Mouse (Mus musculus): Measurements from ENCODE around the gene Adam23. TPM values are rescaled to one million over a fixed set of nuclear protein-coding genes. Genes with fewer than 3 reads are reported as not detected.

The Adam23 gene
- polyA plus RNA-seq, 1 experiment from 2014 or later = 6.5 TPM

DNA sequence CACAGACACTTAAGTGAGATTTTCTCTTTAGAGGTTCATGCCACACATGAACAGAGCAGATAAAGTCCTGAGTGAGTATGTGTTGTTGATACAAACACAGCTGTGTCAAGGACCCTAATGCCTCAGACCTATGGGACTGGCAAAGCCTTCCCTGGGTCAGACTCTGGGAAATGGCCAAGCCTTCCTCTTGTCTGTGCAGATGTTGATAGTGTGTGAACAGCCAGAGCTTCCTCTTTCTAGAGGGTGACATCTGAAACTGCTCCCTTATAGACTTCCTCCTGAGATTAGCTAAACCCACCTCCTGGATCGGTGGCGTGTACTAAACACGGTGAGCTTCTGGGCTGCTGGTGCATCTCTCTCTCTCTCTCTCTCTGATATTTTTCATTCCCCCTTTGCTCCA, 8.2 kb upstream of the Adam23 start:
- Histone ChIP-seq H3K4me2 (ENCODE audit: low read depth) (no peak overlapping the region), H3K4me1 (ENCODE audit: control insufficient read depth, insufficient read depth, low read length) (no peaks in the 10 kb centered on the region), H3K36me3 (ENCODE audit: control insufficient read depth, insufficient read depth, low read length) (no peaks in the 10 kb centered on the region), H3K27ac (ENCODE audit: low read depth, low read length) (no peak overlapping the region), H3K27me3 (ENCODE audit: control insufficient read depth, insufficient read depth, low read length) (no peaks in the 10 kb centered on the region), H3K9me3 (ENCODE audit: control insufficient read depth, low read length) (no peaks in the 10 kb centered on the region), H3K9ac (ENCODE audit: low read length) (no peak overlapping the region), H3K4me3 (ENCODE audit: low read depth, low read length) (no peak overlapping the region)
- 50% methylated on average over 3 of the region's 3 CpGs for WGBS
- DNase-seq (ENCODE audit: low spot score) (no peak), ATAC-seq (ENCODE audit: insufficient read depth, low FRiP score, low TSS enrichment) (no peak)

GRCm38 (mm10) chr1:63442186-63442585, 3.5 kb upstream of the Adam23 start:
- Histone ChIP-seq H3K27ac (ENCODE audit: low read depth, low read length) (no peak overlapping the region), H3K27me3 (ENCODE audit: control insufficient read depth, insufficient read depth, low read length) (no peaks in the 10 kb centered on the region), H3K4me3 (ENCODE audit: low read depth, low read length) (no peak overlapping the region), H3K4me1 (ENCODE audit: control insufficient read depth, insufficient read depth, low read length) (no peaks in the 10 kb centered on the region), H3K36me3 (ENCODE audit: control insufficient read depth, insufficient read depth, low read length) (no peaks in the 10 kb centered on the region), H3K9ac (ENCODE audit: low read length) (no peak overlapping the region), H3K4me2 (ENCODE audit: low read depth) (no peak overlapping the region), H3K9me3 (ENCODE audit: control insufficient read depth, low read length) (no peaks in the 10 kb centered on the region)
- 58% methylated on average over 2 of the region's 2 CpGs for WGBS
- DNase-seq (ENCODE audit: low spot score) (no peak), ATAC-seq (ENCODE audit: insufficient read depth, low FRiP score, low TSS enrichment) (no peak)

DNA sequence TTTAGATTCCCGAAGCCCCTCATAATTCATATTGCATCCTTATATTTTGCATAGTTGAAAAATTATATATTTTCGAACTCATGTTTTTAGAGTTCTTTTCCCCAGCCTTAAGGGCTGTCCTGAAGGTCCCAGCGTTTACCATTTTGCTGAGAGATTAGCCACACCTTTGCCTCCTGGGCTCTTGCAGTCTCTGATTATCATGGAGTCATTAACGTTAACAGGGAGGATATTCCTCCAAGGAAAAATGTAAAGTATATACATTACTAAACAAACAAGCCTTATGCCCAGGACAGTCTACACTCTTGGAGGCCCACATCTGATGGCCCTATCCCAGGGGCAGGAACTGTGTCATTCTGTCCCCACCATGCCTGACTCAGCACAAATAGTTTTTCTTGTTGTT, 3.1 kb upstream of the Adam23 start:
- H3K4me1 ChIP-seq (ENCODE audit: control insufficient read depth, insufficient read depth, low read length) = no peaks in the 10 kb centered on the region

GRCm38 (mm10) chr1:63445149-63445609, 512 bp upstream of the Adam23 start:
- DNase-seq (ENCODE audit: low spot score) (no peak), ATAC-seq (ENCODE audit: insufficient read depth, low FRiP score, low TSS enrichment) (no peak; the same call in 1 of the 2 replicates)
- H3K27ac ChIP-seq (ENCODE audit: low read depth, low read length) = no peak overlapping the region

More for the DNA sequence above, 3.1 kb upstream of the Adam23 start:
- no peak overlapping the region for H3K4me3 ChIP-seq (ENCODE audit: low read depth, low read length)
- H3K9me3 ChIP-seq (ENCODE audit: control insufficient read depth, low read length) = no peaks in the 10 kb centered on the region
- H3K4me2 ChIP-seq (ENCODE audit: low read depth) = no peak overlapping the region
- WGBS = 80% methylated on average over 4 of the region's 4 CpGs
- no peak overlapping the region for H3K9ac ChIP-seq (ENCODE audit: low read length)
- ATAC-seq (ENCODE audit: insufficient read depth, low FRiP score, low TSS enrichment) (no peak), DNase-seq (ENCODE audit: low spot score) (no peak)
- H3K36me3 ChIP-seq (ENCODE audit: control insufficient read depth, insufficient read depth, low read length) = no peaks in the 10 kb centered on the region
- no peak overlapping the region for H3K27ac ChIP-seq (ENCODE audit: low read depth, low read length)
- no peaks in the 10 kb centered on the region for H3K27me3 ChIP-seq (ENCODE audit: control insufficient read depth, insufficient read depth, low read length)

DNA sequence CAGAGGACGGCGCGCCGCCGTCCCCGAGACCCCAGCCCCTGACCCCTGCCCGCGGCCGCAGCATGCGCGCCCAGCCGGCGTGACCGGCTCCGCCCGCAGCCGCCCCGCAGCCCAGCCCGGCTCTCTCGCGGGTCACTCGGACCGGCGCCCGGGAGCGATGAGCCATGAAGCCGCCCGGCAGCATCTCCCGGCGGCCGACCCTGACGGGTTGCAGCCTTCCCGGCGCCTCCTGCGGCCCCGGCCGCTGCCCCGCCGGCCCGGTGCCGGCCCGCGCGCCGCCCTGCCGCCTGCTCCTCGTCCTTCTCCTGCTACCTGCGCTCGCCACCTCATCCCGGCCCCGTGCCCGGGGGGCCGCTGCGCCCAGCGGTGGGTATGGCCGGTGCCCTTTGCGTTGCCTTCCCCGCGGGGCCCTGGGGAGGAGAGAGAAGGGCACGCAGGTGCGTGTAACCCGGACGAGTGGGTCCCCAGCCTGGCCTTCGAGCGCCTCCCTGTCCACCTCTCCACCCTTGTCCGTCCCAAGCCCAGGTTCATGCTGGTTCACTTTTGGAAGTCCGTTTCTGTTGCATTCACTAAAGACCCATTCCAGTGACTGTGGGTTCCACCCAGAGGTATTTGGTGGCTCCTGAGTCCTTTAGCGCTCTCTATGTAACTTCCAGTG, 485 bp downstream of the Adam23 start:
- H3K9me3 ChIP-seq (ENCODE audit: control insufficient read depth, low read length) = no peaks in the 10 kb centered on the region
- H3K4me3 ChIP-seq (ENCODE audit: low read depth, low read length) = peak overlapping the region; percentile 78
- no peaks in the 10 kb centered on the region for H3K4me1 ChIP-seq (ENCODE audit: control insufficient read depth, insufficient read depth, low read length)
- no peaks in the 10 kb centered on the region for H3K27me3 ChIP-seq (ENCODE audit: control insufficient read depth, insufficient read depth, low read length)
- H3K4me2 ChIP-seq (ENCODE audit: low read depth) = peak overlapping the region; percentile 97
- under 1% methylated on average over 40 of the region's 68 CpGs for WGBS
- peak; percentile 71 for ATAC-seq (ENCODE audit: insufficient read depth, low FRiP score, low TSS enrichment)
- DNase-seq (ENCODE audit: low spot score) = peak; percentile 30
- H3K9ac ChIP-seq (ENCODE audit: low read length) = peak overlapping the region; percentile 82
- peak overlapping the region; percentile 53 for H3K27ac ChIP-seq (ENCODE audit: low read depth, low read length)
- no peaks in the 10 kb centered on the region for H3K36me3 ChIP-seq (ENCODE audit: control insufficient read depth, insufficient read depth, low read length)

More at GRCm38 (mm10) chr1:63445149-63445609, 512 bp upstream of the Adam23 start:
- no peaks in the 10 kb centered on the region for H3K36me3 ChIP-seq (ENCODE audit: control insufficient read depth, insufficient read depth, low read length)
- H3K27me3 ChIP-seq (ENCODE audit: control insufficient read depth, insufficient read depth, low read length) = no peaks in the 10 kb centered on the region
- no peaks in the 10 kb centered on the region for H3K4me1 ChIP-seq (ENCODE audit: control insufficient read depth, insufficient read depth, low read length)
- H3K4me3 ChIP-seq (ENCODE audit: low read depth, low read length) = peak overlapping the region; percentile 78
- peak overlapping the region; percentile 82 for H3K9ac ChIP-seq (ENCODE audit: low read length)
- 64% methylated on average over 10 of the region's 10 CpGs for WGBS
- no peaks in the 10 kb centered on the region for H3K9me3 ChIP-seq (ENCODE audit: control insufficient read depth, low read length)
- H3K4me2 ChIP-seq (ENCODE audit: low read depth) = peak overlapping the region; percentile 97

DNA sequence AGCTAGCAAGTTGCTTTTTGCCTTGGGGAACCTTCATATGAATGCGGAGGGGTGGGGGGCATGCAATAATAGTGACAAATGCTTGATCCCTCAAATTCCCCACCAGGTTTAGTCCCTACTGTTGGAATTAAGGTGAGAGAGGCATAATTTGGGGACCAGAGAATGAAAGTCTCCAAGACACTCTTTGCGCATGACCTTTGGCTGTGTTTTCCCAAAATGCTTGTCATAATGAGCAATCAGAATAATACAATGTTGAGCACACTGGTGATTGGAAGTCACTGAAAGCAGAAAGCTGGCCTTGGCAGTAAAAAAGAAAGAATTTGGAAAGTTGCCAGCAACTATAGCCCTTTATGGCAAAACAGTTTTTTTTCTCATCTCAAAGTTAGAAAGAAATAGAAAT, 1.0 kb downstream of the Adam23 start:
- DNase-seq (ENCODE audit: low spot score) (no peak), ATAC-seq (ENCODE audit: insufficient read depth, low FRiP score, low TSS enrichment) (no peak)
- H3K9me3 ChIP-seq (ENCODE audit: control insufficient read depth, low read length) = no peaks in the 10 kb centered on the region
- H3K4me1 ChIP-seq (ENCODE audit: control insufficient read depth, insufficient read depth, low read length) = no peaks in the 10 kb centered on the region
- WGBS = 65% methylated on average over 2 of the region's 2 CpGs
- peak overlapping the region; percentile 97 for H3K4me2 ChIP-seq (ENCODE audit: low read depth)
- H3K9ac ChIP-seq (ENCODE audit: low read length) = no peak overlapping the region
- no peak overlapping the region for H3K27ac ChIP-seq (ENCODE audit: low read depth, low read length)
- H3K27me3 ChIP-seq (ENCODE audit: control insufficient read depth, insufficient read depth, low read length) = no peaks in the 10 kb centered on the region
- no peaks in the 10 kb centered on the region for H3K36me3 ChIP-seq (ENCODE audit: control insufficient read depth, insufficient read depth, low read length)
- H3K4me3 ChIP-seq (ENCODE audit: low read depth, low read length) = peak overlapping the region; percentile 78

- ATAC-seq (ENCODE audit: insufficient read depth, low FRiP score, low TSS enrichment) (no peak), DNase-seq (ENCODE audit: low spot score) (no peak)
- no peak overlapping the region for H3K9ac ChIP-seq (ENCODE audit: low read length)
- WGBS = 79% methylated on average over 4 of the region's 4 CpGs
- H3K9me3 ChIP-seq (ENCODE audit: control insufficient read depth, low read length) = no peaks in the 10 kb centered on the region
- H3K4me3 ChIP-seq (ENCODE audit: low read depth, low read length) = no peak overlapping the region
- H3K27me3 ChIP-seq (ENCODE audit: control insufficient read depth, insufficient read depth, low read length) = no peaks in the 10 kb centered on the region
- no peak overlapping the region for H3K4me2 ChIP-seq (ENCODE audit: low read depth)
- H3K36me3 ChIP-seq (ENCODE audit: control insufficient read depth, insufficient read depth, low read length) = no peaks in the 10 kb centered on the region
- H3K27ac ChIP-seq (ENCODE audit: low read depth, low read length) = no peak overlapping the region
- no peaks in the 10 kb centered on the region for H3K4me1 ChIP-seq (ENCODE audit: control insufficient read depth, insufficient read depth, low read length)
Measured at GRCm38 (mm10) chr1:63450091-63450490, 4.4 kb downstream of the Adam23 start.

- no peak overlapping the region for H3K9ac ChIP-seq (ENCODE audit: low read length)
- no peaks in the 10 kb centered on the region for H3K36me3 ChIP-seq (ENCODE audit: control insufficient read depth, insufficient read depth, low read length)
- no peaks in the 10 kb centered on the region for H3K9me3 ChIP-seq (ENCODE audit: control insufficient read depth, low read length)
- 84% methylated on average over 5 of the region's 5 CpGs for WGBS
- no peak for DNase-seq (ENCODE audit: low spot score)
- H3K4me2 ChIP-seq (ENCODE audit: low read depth) = no peak overlapping the region
- H3K27me3 ChIP-seq (ENCODE audit: control insufficient read depth, insufficient read depth, low read length) = no peaks in the 10 kb centered on the region
- no peaks in the 10 kb centered on the region for H3K4me1 ChIP-seq (ENCODE audit: control insufficient read depth, insufficient read depth, low read length)
- H3K4me3 ChIP-seq (ENCODE audit: low read depth, low read length) = no peak overlapping the region
- no peak overlapping the region for H3K27ac ChIP-seq (ENCODE audit: low read depth, low read length)
- ATAC-seq (ENCODE audit: insufficient read depth, low FRiP score, low TSS enrichment) = no peak
Measured at GRCm38 (mm10) chr1:63453332-63453887, 7.7 kb downstream of the Adam23 start.

All from neural tube, embryonic 11.5 days (tissue).